Mouse (Mus musculus): ENCODE measurements around the gene Pprc1. TPM values are rescaled to one million over a fixed set of nuclear protein-coding genes. Genes with fewer than 3 reads are reported as not detected.

The Pprc1 gene
- polyA plus RNA-seq, 1 experiment from 2014 or later, result 54.4 TPM

- WGBS, result over 99% methylated on average over 8 of the region's 8 CpGs
Measured at GRCm38 (mm10) chr19:46085185-46085584, 40.5 kb downstream of the Pprc1 start.

GRCm38 (mm10) chr19:46086337-46086736 is 41.7 kb downstream of the Pprc1 start:
- Histone ChIP-seq H3K4me1 (ENCODE audit: control insufficient read depth, insufficient read depth, low read length) (no peaks in the 10 kb centered on the region), H3K27ac (ENCODE audit: low read depth, low read length) (no peak overlapping the region), H3K36me3 (ENCODE audit: control insufficient read depth, insufficient read depth, low read length) (peaks cover 45% of the 10 kb centered on the region), H3K9me3 (ENCODE audit: control insufficient read depth, low read length) (no peaks in the 10 kb centered on the region), H3K4me3 (ENCODE audit: low read length) (no peak overlapping the region), H3K9ac (ENCODE audit: low read depth, low read length) (no peak overlapping the region), H3K4me2 (replicated peaks; ENCODE audit: low read depth, low read length) (no peak overlapping the region), H3K27me3 (ENCODE audit: control insufficient read depth, insufficient read depth, low read length) (no peaks in the 10 kb centered on the region)
- ATAC-seq (ENCODE audit: low FRiP score, low TSS enrichment), result no peak
- 67% methylated on average over 3 of the region's 3 CpGs for WGBS

More at GRCm38 (mm10) chr19:46085185-46085584, 40.5 kb downstream of the Pprc1 start:
- Histone ChIP-seq H3K36me3 (ENCODE audit: control insufficient read depth, insufficient read depth, low read length) (peaks cover 56% of the 10 kb centered on the region), H3K27ac (ENCODE audit: low read depth, low read length) (no peak overlapping the region), H3K27me3 (ENCODE audit: control insufficient read depth, insufficient read depth, low read length) (no peaks in the 10 kb centered on the region), H3K9me3 (ENCODE audit: control insufficient read depth, low read length) (no peaks in the 10 kb centered on the region), H3K4me1 (ENCODE audit: control insufficient read depth, insufficient read depth, low read length) (no peaks in the 10 kb centered on the region), H3K4me3 (ENCODE audit: low read length) (no peak overlapping the region), H3K4me2 (replicated peaks; ENCODE audit: low read depth, low read length) (no peak overlapping the region), H3K9ac (ENCODE audit: low read depth, low read length) (no peak overlapping the region)
- ATAC-seq (ENCODE audit: low FRiP score, low TSS enrichment), result no peak

GRCm38 (mm10) chr19:46087871-46088270 is 43.2 kb downstream of the Pprc1 start:
- H3K9me3 ChIP-seq (ENCODE audit: control insufficient read depth, low read length), result no peaks in the 10 kb centered on the region
- no peaks in the 10 kb centered on the region for H3K4me1 ChIP-seq (ENCODE audit: control insufficient read depth, insufficient read depth, low read length)
- no peak overlapping the region for H3K9ac ChIP-seq (ENCODE audit: low read depth, low read length)
- no peaks in the 10 kb centered on the region for H3K27me3 ChIP-seq (ENCODE audit: control insufficient read depth, insufficient read depth, low read length)
- no peak overlapping the region for H3K4me2 ChIP-seq (replicated peaks; ENCODE audit: low read depth, low read length)
- 83% methylated on average over 7 of the region's 7 CpGs for WGBS
- H3K27ac ChIP-seq (ENCODE audit: low read depth, low read length), result no peak overlapping the region
- ATAC-seq (ENCODE audit: low FRiP score, low TSS enrichment), result no peak
- H3K4me3 ChIP-seq (ENCODE audit: low read length), result no peak overlapping the region
- H3K36me3 ChIP-seq (ENCODE audit: control insufficient read depth, insufficient read depth, low read length), result peaks cover 29% of the 10 kb centered on the region

- Histone ChIP-seq H3K4me2 (replicated peaks; ENCODE audit: low read depth, low read length) (no peak overlapping the region), H3K36me3 (ENCODE audit: control insufficient read depth, insufficient read depth, low read length) (no peaks in the 10 kb centered on the region), H3K27ac (ENCODE audit: low read depth, low read length) (no peak overlapping the region), H3K27me3 (ENCODE audit: control insufficient read depth, insufficient read depth, low read length) (no peaks in the 10 kb centered on the region), H3K4me3 (ENCODE audit: low read length) (no peak overlapping the region), H3K9me3 (ENCODE audit: control insufficient read depth, low read length) (no peaks in the 10 kb centered on the region), H3K4me1 (ENCODE audit: control insufficient read depth, insufficient read depth, low read length) (no peaks in the 10 kb centered on the region), H3K9ac (ENCODE audit: low read depth, low read length) (no peak overlapping the region)
- ATAC-seq (ENCODE audit: low FRiP score, low TSS enrichment), result no peak
- WGBS, result 85% methylated on average over 4 of the region's 4 CpGs
Measured at GRCm38 (mm10) chr19:46091641-46092040, 47.0 kb downstream of the Pprc1 start.

GRCm38 (mm10) chr19:46094144-46094543 is 49.5 kb downstream of the Pprc1 start:
- Histone ChIP-seq H3K4me3 (ENCODE audit: low read length) (no peak overlapping the region), H3K27ac (ENCODE audit: low read depth, low read length) (no peak overlapping the region), H3K4me1 (ENCODE audit: control insufficient read depth, insufficient read depth, low read length) (no peaks in the 10 kb centered on the region), H3K9me3 (ENCODE audit: control insufficient read depth, low read length) (no peaks in the 10 kb centered on the region), H3K27me3 (ENCODE audit: control insufficient read depth, insufficient read depth, low read length) (no peaks in the 10 kb centered on the region), H3K9ac (ENCODE audit: low read depth, low read length) (no peak overlapping the region), H3K36me3 (ENCODE audit: control insufficient read depth, insufficient read depth, low read length) (no peaks in the 10 kb centered on the region), H3K4me2 (replicated peaks; ENCODE audit: low read depth, low read length) (no peak overlapping the region)
- no peak for ATAC-seq (ENCODE audit: low FRiP score, low TSS enrichment)
- WGBS, result 94% methylated on average over 2 of the region's 2 CpGs

GRCm38 (mm10) chr19:46095291-46095690 is 50.6 kb downstream of the Pprc1 start:
- Histone ChIP-seq H3K4me2 (replicated peaks; ENCODE audit: low read depth, low read length) (no peak overlapping the region), H3K36me3 (ENCODE audit: control insufficient read depth, insufficient read depth, low read length) (no peaks in the 10 kb centered on the region), H3K9me3 (ENCODE audit: control insufficient read depth, low read length) (no peaks in the 10 kb centered on the region), H3K27ac (ENCODE audit: low read depth, low read length) (no peak overlapping the region), H3K4me1 (ENCODE audit: control insufficient read depth, insufficient read depth, low read length) (no peaks in the 10 kb centered on the region), H3K27me3 (ENCODE audit: control insufficient read depth, insufficient read depth, low read length) (no peaks in the 10 kb centered on the region), H3K4me3 (ENCODE audit: low read length) (no peak overlapping the region), H3K9ac (ENCODE audit: low read depth, low read length) (no peak overlapping the region)
- no peak for ATAC-seq (ENCODE audit: low FRiP score, low TSS enrichment)
- 67% methylated on average over 4 of the region's 4 CpGs for WGBS

GRCm38 (mm10) chr19:46096396-46096795 is 51.7 kb downstream of the Pprc1 start:
- 91% methylated on average over 5 of the region's 5 CpGs for WGBS
- Histone ChIP-seq H3K36me3 (ENCODE audit: control insufficient read depth, insufficient read depth, low read length) (no peaks in the 10 kb centered on the region), H3K27me3 (ENCODE audit: control insufficient read depth, insufficient read depth, low read length) (no peaks in the 10 kb centered on the region)

GRCm38 (mm10) chr19:46099561-46099960 is 54.9 kb downstream of the Pprc1 start:
- ATAC-seq (ENCODE audit: low FRiP score, low TSS enrichment), result no peak
- WGBS, result 91% methylated on average over 3 of the region's 3 CpGs

More at GRCm38 (mm10) chr19:46096396-46096795, 51.7 kb downstream of the Pprc1 start:
- Histone ChIP-seq H3K9ac (ENCODE audit: low read depth, low read length) (no peak overlapping the region), H3K4me1 (ENCODE audit: control insufficient read depth, insufficient read depth, low read length) (no peaks in the 10 kb centered on the region), H3K4me2 (replicated peaks; ENCODE audit: low read depth, low read length) (no peak overlapping the region), H3K27ac (ENCODE audit: low read depth, low read length) (no peak overlapping the region), H3K9me3 (ENCODE audit: control insufficient read depth, low read length) (no peaks in the 10 kb centered on the region), H3K4me3 (ENCODE audit: low read length) (no peak overlapping the region)
- no peak for ATAC-seq (ENCODE audit: low FRiP score, low TSS enrichment)

GRCm38 (mm10) chr19:46103437-46104186 is 58.9 kb downstream of the Pprc1 start:
- ATAC-seq (ENCODE audit: low FRiP score, low TSS enrichment), result no peak
- Histone ChIP-seq H3K9ac (ENCODE audit: low read depth, low read length) (no peak overlapping the region), H3K4me3 (ENCODE audit: low read length) (no peak overlapping the region), H3K4me1 (ENCODE audit: control insufficient read depth, insufficient read depth, low read length) (no peaks in the 10 kb centered on the region), H3K27me3 (ENCODE audit: control insufficient read depth, insufficient read depth, low read length) (no peaks in the 10 kb centered on the region), H3K9me3 (ENCODE audit: control insufficient read depth, low read length) (no peaks in the 10 kb centered on the region), H3K4me2 (replicated peaks; ENCODE audit: low read depth, low read length) (no peak overlapping the region), H3K36me3 (ENCODE audit: control insufficient read depth, insufficient read depth, low read length) (no peaks in the 10 kb centered on the region), H3K27ac (ENCODE audit: low read depth, low read length) (no peak overlapping the region)
- 62% methylated on average over 6 of the region's 6 CpGs for WGBS

More at GRCm38 (mm10) chr19:46099561-46099960, 54.9 kb downstream of the Pprc1 start:
- H3K36me3 ChIP-seq (ENCODE audit: control insufficient read depth, insufficient read depth, low read length), result no peaks in the 10 kb centered on the region
- no peaks in the 10 kb centered on the region for H3K4me1 ChIP-seq (ENCODE audit: control insufficient read depth, insufficient read depth, low read length)
- no peak overlapping the region for H3K4me2 ChIP-seq (replicated peaks; ENCODE audit: low read depth, low read length)
- no peaks in the 10 kb centered on the region for H3K27me3 ChIP-seq (ENCODE audit: control insufficient read depth, insufficient read depth, low read length)
- no peak overlapping the region for H3K9ac ChIP-seq (ENCODE audit: low read depth, low read length)
- no peak overlapping the region for H3K4me3 ChIP-seq (ENCODE audit: low read length)
- H3K9me3 ChIP-seq (ENCODE audit: control insufficient read depth, low read length), result no peaks in the 10 kb centered on the region
- H3K27ac ChIP-seq (ENCODE audit: low read depth, low read length), result no peak overlapping the region
